Mouse (Mus musculus) MEL (cell line): ENCODE data around the gene Gm40460.

Experiments used
- BHLHE40 ChIP-seq: IDR thresholded peaks from 2 replicates; pipeline ENCODE4 v1.6.1; 2012; ENCODE audit warnings: low read depth, mild to moderate bottlenecking, inconsistent platforms, low read length, improper control_type of control experiment, borderline replicate concordance
- CTCF ChIP-seq, 3 experiments: IDR thresholded peaks in 2 of 3; conservative IDR thresholded peaks in 1 of 3; 2 replicates each; pipeline ENCODE4 v1.5.1; 2011 to 2012; ENCODE audit warnings: low read length in 3 of 3, low read depth in 2 of 3, mild to moderate bottlenecking in 2 of 3, improper control_type of control experiment in 1 of 3, inconsistent platforms in 1 of 3, mixed read lengths in 1 of 3, moderate library complexity in 1 of 3; ENCODE audit not compliant: control insufficient read depth in 1 of 3, insufficient read depth in 1 of 3, poor library complexity in 1 of 3, severe bottlenecking in 1 of 3
- ETS1 ChIP-seq: IDR thresholded peaks from 2 replicates; pipeline ENCODE4 v1.6.1; 2012; ENCODE audit warnings: low read depth, mild to moderate bottlenecking, inconsistent platforms, low read length, improper control_type of control experiment, moderate library complexity
- MAZ ChIP-seq: IDR thresholded peaks from 2 replicates; pipeline ENCODE4 v1.6.1; 2012; ENCODE audit warnings: low read depth, mild to moderate bottlenecking, inconsistent platforms, low read length, improper control_type of control experiment
- MYC ChIP-seq: IDR thresholded peaks from 2 replicates; pipeline ENCODE4 v1.6.1; 2011; ENCODE audit warnings: low read depth, mild to moderate bottlenecking, low read length, improper control_type of control experiment, moderate library complexity
- NELFE ChIP-seq: IDR thresholded peaks from 2 replicates; pipeline ENCODE4 v1.6.1; 2011; ENCODE audit warnings: low read depth, low read length, improper control_type of control experiment
- POLR2A ChIP-seq, 2 experiments: IDR thresholded peaks; 2 replicates each; pipeline ENCODE4 v1.6.1; 2011 to 2012; ENCODE audit warnings: low read length in 2 of 2, mild to moderate bottlenecking in 2 of 2, control low read depth in 1 of 2, improper control_type of control experiment in 1 of 2, low read depth in 1 of 2, moderate library complexity in 1 of 2; ENCODE audit not compliant: control insufficient read depth in 1 of 2, insufficient read depth in 1 of 2, poor library complexity in 1 of 2
- ZC3H11A ChIP-seq: IDR thresholded peaks from 2 replicates; pipeline ENCODE4 v1.6.1; 2012; ENCODE audit warnings: low read depth, mild to moderate bottlenecking, inconsistent platforms, low read length, improper control_type of control experiment
- ZMIZ1 ChIP-seq: IDR thresholded peaks from 2 replicates; pipeline ENCODE4 v1.6.1; 2012; ENCODE audit warnings: low read depth, mild to moderate bottlenecking, inconsistent platforms, low read length, improper control_type of control experiment, moderate library complexity

DNA sequence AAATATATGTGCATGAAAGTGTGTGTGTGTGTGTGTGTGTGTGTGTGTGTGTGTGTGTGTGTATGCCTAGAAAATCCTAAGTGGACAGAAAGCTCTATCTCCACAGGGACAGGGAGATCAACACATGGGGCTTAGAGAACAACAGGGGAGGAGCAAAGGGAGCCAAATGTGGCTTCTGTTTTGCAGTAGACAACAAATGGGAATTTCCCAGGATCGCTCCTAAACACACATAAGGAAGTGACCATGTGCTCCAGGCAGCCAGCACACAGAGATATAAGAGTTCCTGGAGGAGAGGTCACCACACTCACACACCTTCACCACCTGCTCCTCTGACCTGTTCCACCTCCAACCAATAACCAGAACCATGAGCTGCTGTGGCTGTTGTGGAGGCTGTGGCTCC is 39.8 kb downstream of the Gm40460 start, which contains the start of gene Krtap5-3:
- TF ChIP-seq ZC3H11A (no peak), BHLHE40 (no peak), NELFE (no peak), MYC (no peak), ZMIZ1 (no peak), CTCF (IDR thresholded peaks at IDR 0.05 in 2 of 3, conservative IDR thresholded peaks at IDR 0.05 in 1 of 3; ENCODE audit: control insufficient read depth in 1 of 3, insufficient read depth in 1 of 3, low read depth in 2 of 3, low read length in 3 of 3, poor library complexity in 1 of 3, severe bottlenecking in 1 of 3) (no peak), POLR2A (IDR thresholded peaks at IDR 0.05; ENCODE audit: control insufficient read depth in 1 of 2, insufficient read depth in 1 of 2, low read depth in 1 of 2, low read length in 2 of 2, poor library complexity in 1 of 2) (no peak), MAZ (no peak), ETS1 (no peak)
